Mouse (Mus musculus): ENCODE results near the gene Rab43.

Rab43 gene

GRCm38 (mm10) chr6:87746849-87747248 lies 65.1 kb downstream of the Rab43 start:
- DNase-seq = peak; percentile 37 to 61

DNA sequence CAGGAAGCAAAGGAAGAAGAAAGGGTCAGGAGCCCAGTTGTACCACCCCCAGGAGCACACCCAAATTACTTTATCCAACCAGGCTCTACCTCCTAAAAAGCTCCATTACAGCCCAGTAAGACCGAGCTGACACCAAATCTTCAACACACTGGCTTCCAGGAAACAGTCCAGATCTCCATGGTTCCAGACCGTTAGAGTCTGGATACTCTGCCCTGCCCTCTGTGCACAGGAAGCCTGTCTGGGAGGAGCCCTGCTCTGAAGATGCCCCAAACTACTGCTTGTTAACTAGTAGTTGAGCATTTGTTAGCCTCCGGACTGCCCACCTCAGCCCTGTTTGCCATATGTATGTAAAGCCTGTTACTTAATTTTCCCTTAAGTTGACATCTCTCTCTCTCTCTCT lies 65.9 kb downstream of the Rab43 start:
- no peak for DNase-seq

- peak; percentile 25 to 43 for DNase-seq
These were observed 66.7 kb downstream of the Rab43 start for GRCm38 (mm10) chr6:87745301-87745700.

DNA sequence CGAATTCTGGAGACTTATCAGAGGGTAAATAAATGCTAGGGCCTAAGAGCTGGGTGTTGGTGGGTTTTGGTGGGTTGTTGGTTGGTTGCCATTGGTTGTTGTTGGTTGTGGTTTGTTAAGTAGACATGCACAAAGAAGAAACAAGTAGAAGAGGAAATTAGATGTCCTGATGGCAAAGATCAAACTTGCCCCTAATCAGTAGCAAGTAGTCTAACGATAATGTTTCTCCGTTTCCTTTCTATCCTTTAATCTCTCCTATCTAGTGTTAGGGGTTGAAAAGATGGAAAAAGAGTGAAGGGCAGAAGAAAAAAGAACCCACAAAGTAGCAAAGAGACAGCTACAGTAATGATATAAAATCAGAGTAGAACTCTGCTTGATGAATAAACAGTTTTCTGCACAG lies 67.3 kb downstream of the Rab43 start:
- DNase-seq = no peak

- DNase-seq = no peak
These were observed 68.7 kb downstream of the Rab43 start for GRCm38 (mm10) chr6:87743281-87743680.

- DNase-seq = peak; percentile 42 to 48
These were observed 69.2 kb downstream of the Rab43 start for GRCm38 (mm10) chr6:87742804-87743203.

GRCm38 (mm10) chr6:87741978-87742377 lies 70.0 kb downstream of the Rab43 start:
- no peak for DNase-seq

GRCm38 (mm10) chr6:87740496-87740895 lies 71.5 kb downstream of the Rab43 start:
- no peak for DNase-seq

DNA sequence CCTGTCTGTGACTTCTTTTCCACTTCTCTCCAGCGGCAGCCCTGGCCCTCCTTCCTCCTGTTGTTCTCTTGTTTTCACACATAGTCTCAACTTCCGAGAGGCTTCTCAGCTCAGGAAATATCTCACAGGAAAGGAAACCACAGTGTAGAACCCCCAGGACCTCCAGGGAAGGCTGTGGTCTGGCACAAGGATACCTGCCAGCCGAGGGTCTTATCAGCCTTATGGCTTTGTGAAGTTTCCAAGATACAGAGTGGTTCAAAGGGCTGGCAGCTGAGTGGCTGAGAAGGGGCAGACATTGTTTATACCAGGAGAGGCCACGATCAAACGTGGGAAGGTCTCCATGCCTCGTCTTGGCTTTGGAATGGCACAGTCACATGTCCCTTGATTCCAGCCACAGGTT lies 72.1 kb downstream of the Rab43 start:
- no peak for DNase-seq
